Mouse (Mus musculus): ENCODE measurements around the gene Kcmf1. TPM values are rescaled to one million over a fixed set of nuclear protein-coding genes. Genes with fewer than 3 reads are reported as not detected.

Kcmf1 gene
- polyA plus RNA-seq, 1 experiment from 2014 or later, result 40.7 TPM

GRCm38 (mm10) chr6:72852180-72852579 lies 47.6 kb downstream of the Kcmf1 start:
- Histone ChIP-seq H3K4me2 (ENCODE audit: low read length) (no peak overlapping the region), H3K4me3 (ENCODE audit: low read depth, low read length) (no peak overlapping the region), H3K9me3 (ENCODE audit: control insufficient read depth, low read length) (0 out of 2 replicates have a peak, but pooled peaks cover 3% of the 10 kb centered on the region), H3K36me3 (ENCODE audit: control insufficient read depth, insufficient read depth, low read length) (peaks cover 73% of the 10 kb centered on the region), H3K4me1 (replicated peaks; ENCODE audit: control insufficient read depth, insufficient read depth, low read length) (no peaks in the 10 kb centered on the region), H3K27me3 (replicated peaks; ENCODE audit: control insufficient read depth, insufficient read depth, low read length) (no peaks in the 10 kb centered on the region), H3K9ac (ENCODE audit: low read length) (no peak overlapping the region), H3K27ac (ENCODE audit: low read depth) (no peak overlapping the region)
- DNase-seq (ENCODE audit: low spot score) (no peak), ATAC-seq (replicated peaks; ENCODE audit: low FRiP score, low TSS enrichment, low read depth) (no peak)
- 86% methylated on average over 4 of the region's 4 CpGs for WGBS

GRCm38 (mm10) chr6:72851633-72852032 lies 48.1 kb downstream of the Kcmf1 start:
- 85% methylated on average over 5 of the region's 5 CpGs for WGBS
- Histone ChIP-seq H3K4me3 (ENCODE audit: low read depth, low read length) (no peak overlapping the region), H3K4me2 (ENCODE audit: low read length) (no peak overlapping the region), H3K9ac (ENCODE audit: low read length) (no peak overlapping the region), H3K4me1 (replicated peaks; ENCODE audit: control insufficient read depth, insufficient read depth, low read length) (no peaks in the 10 kb centered on the region), H3K27me3 (replicated peaks; ENCODE audit: control insufficient read depth, insufficient read depth, low read length) (no peaks in the 10 kb centered on the region), H3K9me3 (ENCODE audit: control insufficient read depth, low read length) (0 out of 2 replicates have a peak, but pooled peaks cover 3% of the 10 kb centered on the region), H3K27ac (ENCODE audit: low read depth) (no peak overlapping the region), H3K36me3 (ENCODE audit: control insufficient read depth, insufficient read depth, low read length) (peaks cover 73% of the 10 kb centered on the region)
- ATAC-seq (replicated peaks; ENCODE audit: low FRiP score, low TSS enrichment, low read depth) (no peak; the same call in 1 of the 2 replicates), DNase-seq (ENCODE audit: low spot score) (peak; percentile 70)

- DNase-seq (ENCODE audit: low spot score) (no peak), ATAC-seq (replicated peaks; ENCODE audit: low FRiP score, low TSS enrichment, low read depth) (no peak)
- no peak overlapping the region for H3K9ac ChIP-seq (ENCODE audit: low read length)
- no peak overlapping the region for H3K4me2 ChIP-seq (ENCODE audit: low read length)
- WGBS, result 88% methylated on average over 7 of the region's 7 CpGs
- no peaks in the 10 kb centered on the region for H3K4me1 ChIP-seq (replicated peaks; ENCODE audit: control insufficient read depth, insufficient read depth, low read length)
- H3K36me3 ChIP-seq (ENCODE audit: control insufficient read depth, insufficient read depth, low read length), result peaks cover 76% of the 10 kb centered on the region
- no peaks in the 10 kb centered on the region for H3K9me3 ChIP-seq (ENCODE audit: control insufficient read depth, low read length)
- H3K27me3 ChIP-seq (replicated peaks; ENCODE audit: control insufficient read depth, insufficient read depth, low read length), result no peaks in the 10 kb centered on the region
- H3K4me3 ChIP-seq (ENCODE audit: low read depth, low read length), result no peak overlapping the region
- H3K27ac ChIP-seq (ENCODE audit: low read depth), result no peak overlapping the region
Measured at GRCm38 (mm10) chr6:72841986-72842502, 57.7 kb downstream of the Kcmf1 start.

- 90% methylated on average over 13 of the region's 13 CpGs for WGBS
- no peaks in the 10 kb centered on the region for H3K27me3 ChIP-seq (replicated peaks; ENCODE audit: control insufficient read depth, insufficient read depth, low read length)
- H3K36me3 ChIP-seq (ENCODE audit: control insufficient read depth, insufficient read depth, low read length), result peaks cover 66% of the 10 kb centered on the region
- ATAC-seq (replicated peaks; ENCODE audit: low FRiP score, low TSS enrichment, low read depth) (no peak), DNase-seq (ENCODE audit: low spot score) (no peak)
- H3K9ac ChIP-seq (ENCODE audit: low read length), result no peak overlapping the region
- no peaks in the 10 kb centered on the region for H3K9me3 ChIP-seq (ENCODE audit: control insufficient read depth, low read length)
- H3K4me3 ChIP-seq (ENCODE audit: low read depth, low read length), result no peak overlapping the region
- no peak overlapping the region for H3K27ac ChIP-seq (ENCODE audit: low read depth)
- no peaks in the 10 kb centered on the region for H3K4me1 ChIP-seq (replicated peaks; ENCODE audit: control insufficient read depth, insufficient read depth, low read length)
- H3K4me2 ChIP-seq (ENCODE audit: low read length), result no peak overlapping the region
Measured at GRCm38 (mm10) chr6:72840867-72841780, 58.7 kb downstream of the Kcmf1 start.

GRCm38 (mm10) chr6:72837756-72838155 lies 62.0 kb downstream of the Kcmf1 start:
- 91% methylated on average over 4 of the region's 4 CpGs for WGBS

GRCm38 (mm10) chr6:72834518-72834917 lies 65.3 kb downstream of the Kcmf1 start:
- H3K36me3 ChIP-seq (ENCODE audit: control insufficient read depth, insufficient read depth, low read length), result peaks cover 1% of the 10 kb centered on the region; the same call in 1 of the 2 replicates
- H3K4me3 ChIP-seq (ENCODE audit: low read depth, low read length), result no peak overlapping the region
- DNase-seq (ENCODE audit: low spot score) (no peak), ATAC-seq (replicated peaks; ENCODE audit: low FRiP score, low TSS enrichment, low read depth) (no peak)
- H3K27me3 ChIP-seq (replicated peaks; ENCODE audit: control insufficient read depth, insufficient read depth, low read length), result no peaks in the 10 kb centered on the region
- no peak overlapping the region for H3K4me2 ChIP-seq (ENCODE audit: low read length)
- H3K9me3 ChIP-seq (ENCODE audit: control insufficient read depth, low read length), result no peaks in the 10 kb centered on the region
- no peak overlapping the region for H3K27ac ChIP-seq (ENCODE audit: low read depth)
- H3K4me1 ChIP-seq (replicated peaks; ENCODE audit: control insufficient read depth, insufficient read depth, low read length), result no peaks in the 10 kb centered on the region
- H3K9ac ChIP-seq (ENCODE audit: low read length), result no peak overlapping the region
- WGBS, result 66% methylated on average over 4 of the region's 4 CpGs

More at GRCm38 (mm10) chr6:72837756-72838155, 62.0 kb downstream of the Kcmf1 start:
- DNase-seq (ENCODE audit: low spot score), result no peak
- Histone ChIP-seq H3K9me3 (ENCODE audit: control insufficient read depth, low read length) (no peaks in the 10 kb centered on the region), H3K4me2 (ENCODE audit: low read length) (no peak overlapping the region), H3K27ac (ENCODE audit: low read depth) (no peak overlapping the region), H3K4me3 (ENCODE audit: low read depth, low read length) (no peak overlapping the region), H3K36me3 (ENCODE audit: control insufficient read depth, insufficient read depth, low read length) (peaks cover 33% of the 10 kb centered on the region), H3K4me1 (replicated peaks; ENCODE audit: control insufficient read depth, insufficient read depth, low read length) (no peaks in the 10 kb centered on the region), H3K27me3 (replicated peaks; ENCODE audit: control insufficient read depth, insufficient read depth, low read length) (no peaks in the 10 kb centered on the region), H3K9ac (ENCODE audit: low read length) (no peak overlapping the region)
- no peak for ATAC-seq (replicated peaks; ENCODE audit: low FRiP score, low TSS enrichment, low read depth)

- H3K4me2 ChIP-seq (ENCODE audit: low read length), result no peak overlapping the region
- H3K9ac ChIP-seq (ENCODE audit: low read length), result no peak overlapping the region
- ATAC-seq (replicated peaks; ENCODE audit: low FRiP score, low TSS enrichment, low read depth) (no peak), DNase-seq (ENCODE audit: low spot score) (no peak)
- no peak overlapping the region for H3K4me3 ChIP-seq (ENCODE audit: low read depth, low read length)
- no peaks in the 10 kb centered on the region for H3K4me1 ChIP-seq (replicated peaks; ENCODE audit: control insufficient read depth, insufficient read depth, low read length)
- H3K36me3 ChIP-seq (ENCODE audit: control insufficient read depth, insufficient read depth, low read length), result no peaks in the 10 kb centered on the region
- H3K27me3 ChIP-seq (replicated peaks; ENCODE audit: control insufficient read depth, insufficient read depth, low read length), result no peaks in the 10 kb centered on the region
- 58% methylated on average over 3 of the region's 3 CpGs for WGBS
- no peak overlapping the region for H3K27ac ChIP-seq (ENCODE audit: low read depth)
- no peaks in the 10 kb centered on the region for H3K9me3 ChIP-seq (ENCODE audit: control insufficient read depth, low read length)
Measured at GRCm38 (mm10) chr6:72831858-72832257, 67.9 kb downstream of the Kcmf1 start.

GRCm38 (mm10) chr6:72831276-72831675 lies 68.5 kb downstream of the Kcmf1 start:
- Histone ChIP-seq H3K9me3 (ENCODE audit: control insufficient read depth, low read length) (no peaks in the 10 kb centered on the region), H3K4me1 (replicated peaks; ENCODE audit: control insufficient read depth, insufficient read depth, low read length) (no peaks in the 10 kb centered on the region), H3K9ac (ENCODE audit: low read length) (no peak overlapping the region), H3K4me2 (ENCODE audit: low read length) (no peak overlapping the region), H3K4me3 (ENCODE audit: low read depth, low read length) (no peak overlapping the region), H3K36me3 (ENCODE audit: control insufficient read depth, insufficient read depth, low read length) (no peaks in the 10 kb centered on the region), H3K27me3 (replicated peaks; ENCODE audit: control insufficient read depth, insufficient read depth, low read length) (no peaks in the 10 kb centered on the region), H3K27ac (ENCODE audit: low read depth) (no peak overlapping the region)
- no peak; the same call in 1 of the 2 replicates for ATAC-seq (replicated peaks; ENCODE audit: low FRiP score, low TSS enrichment, low read depth)
- WGBS, result 27% methylated on average over 3 of the region's 3 CpGs
- DNase-seq (ENCODE audit: low spot score), result peak; percentile 91

Data from intestine, embryonic 14.5 days (tissue).